Mouse (Mus musculus) cerebellum, adult 8-10 months (tissue): Measurements from ENCODE around the gene Zfp473.
"Not testable (repeated sequence)": the region's sequence is repeated elsewhere in the genome, so short reads cannot be mapped to it uniquely, and the experiment has no call there.

Experiments
- DNase-seq: peaks from one replicate; pipeline ENCODE4 v3.0.0; 2022

The Zfp473 gene

DNA sequence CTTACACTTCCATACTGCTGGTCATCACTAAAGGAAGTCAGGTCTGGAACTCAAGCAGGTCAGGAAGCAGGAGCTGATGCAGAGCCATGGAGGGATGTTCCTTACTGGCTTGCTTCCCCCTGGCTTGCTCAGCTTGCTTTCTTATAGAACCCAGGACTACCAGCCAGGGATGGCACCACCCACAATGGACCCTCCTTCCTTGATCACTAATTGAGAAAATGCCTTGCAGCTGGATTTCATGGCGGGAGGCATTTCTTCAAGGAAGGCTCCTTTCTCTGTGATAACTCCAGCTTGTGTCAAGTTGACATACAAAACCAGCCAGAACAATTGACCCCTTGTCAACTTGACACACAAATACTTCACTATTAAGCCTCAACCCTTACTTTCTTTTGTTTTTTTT, at the start of gene Zfp473:
Zfp473 (minus strand) TSS at position 101 of the 400 bp plus-strand sequence.
- DNase-seq, result not testable (repeated sequence)

- DNase-seq, result no peak
Observed at GRCm38 (mm10) chr7:44792781-44793180, 41.9 kb upstream of the Zfp473 start.

- no peak for DNase-seq
Observed at GRCm38 (mm10) chr7:44790066-44790465, 39.2 kb upstream of the Zfp473 start.

GRCm38 (mm10) chr7:44789531-44789930, 38.7 kb upstream of the Zfp473 start:
- DNase-seq, result no peak

- no peak for DNase-seq
Observed at GRCm38 (mm10) chr7:44780101-44780500, 29.3 kb upstream of the Zfp473 start.

GRCm38 (mm10) chr7:44776849-44777498, 26.1 kb upstream of the Zfp473 start:
- DNase-seq, result no peak

- no peak for DNase-seq
Observed at GRCm38 (mm10) chr7:44772591-44773204, 21.8 kb upstream of the Zfp473 start.

DNA sequence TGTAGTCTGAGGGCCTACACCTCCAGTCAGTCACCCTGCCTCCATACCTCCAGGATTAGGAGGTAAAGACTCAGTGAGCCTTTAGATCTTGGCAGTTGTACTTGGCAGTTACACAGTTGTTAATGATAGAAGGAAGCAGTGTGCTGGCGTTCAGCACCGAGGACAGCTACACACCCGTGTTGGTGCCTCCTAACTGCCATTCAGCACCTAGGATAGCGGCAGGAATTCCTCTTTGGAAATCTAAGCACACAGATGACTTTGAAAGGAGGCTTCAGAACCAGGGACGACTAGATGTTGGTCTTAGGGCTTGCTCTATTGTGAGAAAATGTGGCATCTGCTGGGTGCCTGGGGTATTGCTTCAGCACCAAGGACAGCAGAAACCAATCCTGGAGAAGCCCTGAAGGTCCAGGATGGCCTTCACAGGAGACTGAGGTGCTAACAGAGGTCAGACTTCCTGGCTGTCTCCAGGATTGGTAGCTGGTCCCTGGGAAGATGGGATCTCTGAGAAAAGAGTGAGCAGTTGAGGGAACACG, 19.3 kb upstream of the Zfp473 start:
- no peak for DNase-seq

GRCm38 (mm10) chr7:44768129-44768528, 17.3 kb upstream of the Zfp473 start:
- DNase-seq, result no peak

GRCm38 (mm10) chr7:44760366-44760765, 9.5 kb upstream of the Zfp473 start:
- no peak for DNase-seq

GRCm38 (mm10) chr7:44757164-44757563, 6.3 kb upstream of the Zfp473 start:
- no peak for DNase-seq

- DNase-seq, result peak; percentile 94
Observed at GRCm38 (mm10) chr7:44748101-44749044, 2.5 kb downstream of the Zfp473 start, which contains the start of gene Vrk3. Gene Vrk3 (plus strand): TSS chr7:44748413.

- no peak for DNase-seq
Observed at GRCm38 (mm10) chr7:44747115-44747514, 3.7 kb downstream of the Zfp473 start.

GRCm38 (mm10) chr7:44745076-44745475, 5.8 kb downstream of the Zfp473 start:
- peak; percentile 69 for DNase-seq

- DNase-seq, result no peak
Observed at GRCm38 (mm10) chr7:44744270-44744669, 6.6 kb downstream of the Zfp473 start.

DNA sequence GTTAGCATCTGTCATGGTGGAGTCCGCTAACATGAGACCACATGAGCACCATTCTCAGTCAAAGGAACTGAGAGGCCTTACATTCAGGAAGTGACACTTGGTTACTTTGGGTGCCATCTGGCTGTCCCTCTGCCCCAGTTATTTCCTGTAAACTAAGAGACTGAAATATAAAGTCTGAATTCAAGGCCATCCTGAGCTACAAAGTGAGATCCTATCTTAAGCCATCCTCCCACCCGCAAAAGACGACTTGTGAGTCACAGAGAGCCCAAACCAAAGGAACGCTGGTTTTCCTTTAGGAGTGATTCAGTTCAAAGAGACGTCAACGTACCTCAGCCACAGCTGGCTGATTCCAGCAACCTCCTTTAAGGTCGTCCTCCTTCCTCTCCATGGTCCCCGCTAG, 9.5 kb downstream of the Zfp473 start:
- DNase-seq, result no peak

DNA sequence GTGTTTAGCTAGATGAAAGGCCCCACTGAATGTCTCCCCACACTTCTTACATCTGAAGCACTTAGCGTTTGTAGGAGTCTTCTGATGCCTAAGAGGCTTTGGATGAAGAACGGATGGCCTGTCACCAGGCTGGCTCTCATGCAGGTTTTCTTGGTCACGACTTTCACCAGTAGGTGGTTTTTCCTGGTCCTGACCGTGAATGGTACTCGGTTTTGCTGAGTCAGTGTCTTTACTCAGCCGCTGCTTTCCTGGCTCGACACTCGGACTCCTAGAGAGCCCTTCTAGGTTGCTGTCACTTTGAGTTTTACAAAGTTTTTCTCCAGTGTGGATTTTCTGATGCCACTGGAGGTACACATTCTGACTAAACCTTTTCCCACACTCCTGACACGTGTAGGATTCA, 17.1 kb downstream of the Zfp473 start:
- no peak for DNase-seq

GRCm38 (mm10) chr7:44728082-44728975, 22.5 kb downstream of the Zfp473 start:
- no peak for DNase-seq

GRCm38 (mm10) chr7:44727151-44727550, 23.7 kb downstream of the Zfp473 start:
- DNase-seq, result no peak

GRCm38 (mm10) chr7:44726343-44726742, 24.5 kb downstream of the Zfp473 start:
- DNase-seq, result no peak

DNA sequence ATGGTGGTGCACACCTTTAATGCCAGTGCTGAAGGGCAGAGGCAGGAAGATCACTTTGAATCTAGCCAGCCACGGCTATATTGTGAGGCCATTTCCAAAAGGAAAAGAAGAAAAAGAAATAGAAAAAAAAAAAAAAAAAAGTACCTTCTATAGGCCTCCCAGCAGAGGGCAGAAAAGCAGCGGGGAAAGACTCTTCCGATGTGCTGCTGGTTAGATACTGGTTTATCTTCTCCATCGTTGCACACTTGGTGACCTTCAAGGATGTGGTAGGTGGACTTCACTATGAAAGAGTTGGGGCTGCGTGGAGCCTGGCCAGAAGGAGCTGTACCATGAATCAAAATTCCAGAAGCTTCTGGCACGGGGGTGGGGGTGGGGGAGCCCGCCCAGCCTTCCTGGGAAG, 26.5 kb downstream of the Zfp473 start:
- no peak for DNase-seq

DNA sequence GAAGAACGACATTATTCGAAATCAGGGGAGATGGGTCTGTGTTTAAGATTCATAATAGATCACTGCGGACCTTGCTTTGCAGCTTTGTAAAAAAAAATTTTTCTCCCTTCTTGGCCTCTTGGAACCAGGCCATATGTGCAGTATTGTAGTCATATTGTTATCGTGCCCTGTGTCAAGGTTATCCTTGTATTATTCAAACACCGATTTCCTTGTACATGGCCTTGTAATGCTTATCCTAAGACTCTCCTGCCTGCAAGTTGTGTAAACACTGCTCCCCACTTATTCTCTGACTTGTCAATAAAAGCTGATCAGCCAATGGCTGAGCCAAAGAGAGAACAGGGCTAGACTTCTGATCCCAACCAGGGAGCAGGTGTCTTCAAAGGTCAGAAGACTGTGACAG, 28.8 kb downstream of the Zfp473 start:
- no peak for DNase-seq
